Mouse (Mus musculus) neural tube, embryonic 12.5 days (tissue): ENCODE data around the gene Hipk3. TPM values are rescaled to one million over a fixed set of nuclear protein-coding genes. Genes with fewer than 3 reads are reported as not detected.

Experiments used
- ATAC-seq: fragments of 200-750 bp; cut with Nextera tagmentation; 2 replicates; pipeline ENCODE4 v1.8.0; 2017; ENCODE audit warnings: low read depth, mild to moderate bottlenecking, moderate TSS enrichment, moderate library complexity; ENCODE audit not compliant: low FRiP score
- H3K27ac ChIP-seq: fragments of 300-500 bp; sonication (generic); 2 replicates; pipeline ENCODE4 v1.5.1; 2016
- H3K27me3 ChIP-seq: fragments of 300-500 bp; sonication (generic); replicated peaks from 2 replicates; pipeline ENCODE4 v1.6.1; 2016; ENCODE audit warnings: mild to moderate bottlenecking
- H3K36me3 ChIP-seq: fragments of 300-500 bp; sonication (generic); 2 replicates; pipeline ENCODE4 v1.6.1; 2016; ENCODE audit warnings: mild to moderate bottlenecking
- H3K4me1 ChIP-seq: fragments of 300-500 bp; sonication (generic); 2 replicates; pipeline ENCODE4 v1.6.1; 2016
- H3K4me2 ChIP-seq: fragments of 300-500 bp; sonication (generic); replicated peaks from 2 replicates; pipeline ENCODE4 v1.6.1; 2016; ENCODE audit warnings: mild to moderate bottlenecking
- H3K4me3 ChIP-seq: fragments of 300-500 bp; sonication (generic); 2 replicates; pipeline ENCODE4 v1.5.1; 2016
- H3K9ac ChIP-seq: fragments of 300-500 bp; sonication (generic); 2 replicates; pipeline ENCODE4 v1.6.1; 2016; ENCODE audit warnings: mild to moderate bottlenecking
- H3K9me3 ChIP-seq: fragments of 300-500 bp; sonication (generic); 2 replicates; pipeline ENCODE4 v1.6.1; 2016; ENCODE audit warnings: mild to moderate bottlenecking
- WGBS: fragments of 180-500 bp; shearing (Covaris S2); methylation state at CpG from one replicate; pipeline ENCODE4 v1.1.7; 2016; 5-methylcytosine and 5-hydroxymethylcytosine counted together
- polyA plus RNA-seq: library from polyadenylated mRNA; unstranded; fragments of >200 nt; fragmentation: Nextera tagmentation; extraction: Ambion mirVana; gene quantifications from 2 replicates; pipeline ENCODE4 v1.2.1, GENCODE M21; 2016

The Hipk3 gene
- polyA plus RNA-seq, 1 experiment from 2014 or later, result 13.2 TPM

DNA sequence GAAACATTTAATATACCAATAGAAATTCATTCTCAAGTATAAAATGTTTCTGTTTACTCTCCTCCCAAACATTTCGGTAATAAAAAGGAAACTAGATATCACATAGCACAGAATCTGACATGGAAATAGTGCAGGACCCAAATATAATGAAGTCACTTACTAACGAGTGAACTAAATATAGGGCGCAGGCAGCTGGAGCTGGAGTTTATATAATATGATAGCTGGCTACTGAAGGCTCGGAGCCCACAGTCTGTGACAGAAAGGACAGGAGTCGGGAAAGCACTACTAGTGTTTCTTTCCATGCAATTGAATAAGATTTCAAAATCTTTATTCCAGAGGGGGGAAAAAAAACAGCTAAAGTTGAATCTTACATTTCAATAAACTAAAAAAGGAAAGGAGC, 25.8 kb downstream of the Hipk3 start:
- Histone ChIP-seq H3K4me2 (no peak overlapping the region), H3K9me3 (no peaks in the 10 kb centered on the region), H3K4me3 (no peak overlapping the region), H3K27ac (no peak overlapping the region), H3K36me3 (no peaks in the 10 kb centered on the region), H3K4me1 (no peaks in the 10 kb centered on the region), H3K27me3 (no peaks in the 10 kb centered on the region), H3K9ac (no peak overlapping the region)
- no peak for ATAC-seq
- WGBS, result 85% methylated on average over 5 of the region's 5 CpGs

DNA sequence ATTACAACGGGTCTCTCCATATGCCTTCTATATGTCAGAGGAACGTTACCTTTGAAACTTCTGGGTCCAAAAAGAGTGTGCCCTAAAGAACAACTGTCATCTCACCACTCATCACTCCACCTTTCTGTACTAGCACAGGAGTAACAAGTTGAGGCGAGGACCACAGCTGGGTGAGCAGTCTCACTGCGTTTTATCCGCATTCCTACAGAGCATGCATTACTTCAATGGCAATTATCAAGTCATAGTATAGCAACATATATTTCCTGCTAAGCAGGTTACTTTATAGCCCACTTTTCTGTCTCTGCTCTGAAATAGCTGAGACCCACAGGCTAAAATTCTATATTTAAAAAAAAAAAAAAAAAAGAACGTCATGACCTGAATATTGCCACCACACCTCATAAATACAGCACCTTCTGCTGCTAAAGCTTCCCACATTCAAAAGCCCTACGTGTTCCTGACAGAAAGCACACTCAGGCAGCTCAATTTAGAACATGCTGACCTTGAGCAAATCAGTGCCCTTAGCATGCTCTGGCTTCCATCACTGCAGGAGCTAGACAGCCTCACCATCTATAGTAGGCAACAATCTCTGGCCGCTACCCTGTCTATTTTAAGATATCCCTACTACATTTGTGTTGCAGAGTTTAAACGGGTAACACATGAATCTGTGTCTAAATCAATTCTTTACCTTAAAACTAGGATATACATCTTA, 27.2 kb downstream of the Hipk3 start:
- Histone ChIP-seq H3K4me1 (no peaks in the 10 kb centered on the region), H3K4me3 (no peak overlapping the region), H3K9ac (no peak overlapping the region), H3K27me3 (no peaks in the 10 kb centered on the region), H3K27ac (no peak overlapping the region), H3K4me2 (no peak overlapping the region), H3K9me3 (no peaks in the 10 kb centered on the region), H3K36me3 (no peaks in the 10 kb centered on the region)
- ATAC-seq, result no peak
- WGBS, result 87% methylated on average over 9 of the region's 9 CpGs

DNA sequence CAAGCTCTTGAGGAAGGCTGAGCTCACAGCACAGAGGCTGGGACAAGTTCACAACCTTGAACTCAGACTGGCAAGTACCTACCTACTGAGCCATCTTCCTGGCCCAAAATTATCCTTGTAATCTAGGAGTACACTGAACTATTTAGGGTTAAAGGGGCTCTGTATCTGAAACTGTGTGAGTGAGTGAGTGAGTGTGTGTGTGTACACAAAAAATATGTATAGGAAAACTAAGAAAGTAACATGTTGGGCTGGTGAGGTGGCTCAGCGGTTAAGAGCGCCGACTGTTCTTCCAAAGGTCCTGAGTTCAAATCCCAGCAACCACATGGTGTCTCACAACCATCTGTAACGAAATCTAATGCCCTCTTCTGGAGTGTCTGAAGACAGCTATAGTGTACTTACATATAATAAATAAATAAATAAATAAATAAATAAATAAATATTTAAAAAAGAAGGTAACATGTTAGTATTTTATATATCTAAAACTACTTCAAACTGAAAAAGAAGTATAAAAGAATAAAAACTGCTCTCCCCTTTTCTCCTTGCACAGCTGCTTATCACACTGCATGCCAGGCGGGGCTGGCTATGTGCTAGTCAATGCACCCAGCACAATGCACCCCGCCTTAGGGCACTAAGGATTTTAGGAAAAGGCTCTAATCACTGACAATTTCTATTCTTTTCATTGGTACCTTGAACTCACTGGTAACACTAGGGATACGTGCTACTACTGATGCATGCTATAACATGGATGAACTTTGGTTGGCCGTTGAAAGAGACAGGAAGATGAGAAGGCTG, 28.4 kb downstream of the Hipk3 start:
- WGBS, result 96% methylated on average over 8 of the region's 8 CpGs
- Histone ChIP-seq H3K4me2 (no peak overlapping the region), H3K9me3 (no peaks in the 10 kb centered on the region), H3K4me1 (no peaks in the 10 kb centered on the region), H3K36me3 (no peaks in the 10 kb centered on the region), H3K4me3 (no peak overlapping the region), H3K27ac (no peak overlapping the region), H3K27me3 (no peaks in the 10 kb centered on the region), H3K9ac (no peak overlapping the region)
- ATAC-seq, result no peak

DNA sequence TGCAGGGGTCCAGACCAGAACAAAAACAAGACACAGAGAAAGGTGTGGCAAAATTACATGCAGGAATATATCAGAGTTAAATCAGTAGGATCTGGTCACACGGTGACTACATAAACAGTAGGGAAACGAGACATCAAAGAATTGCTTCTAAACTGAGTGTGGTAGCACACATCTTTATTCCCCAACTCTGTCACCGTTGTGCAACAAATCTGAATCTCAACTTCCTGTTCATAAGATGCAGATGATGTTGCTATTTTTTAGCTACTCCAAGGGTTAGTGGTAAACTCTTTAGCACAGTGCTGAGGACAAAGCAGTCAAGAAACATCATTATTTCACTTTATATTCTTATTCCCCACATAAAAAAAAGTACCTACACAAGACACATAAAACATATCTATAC, 34.2 kb downstream of the Hipk3 start:
- no peak overlapping the region for H3K4me2 ChIP-seq
- H3K27ac ChIP-seq, result no peak overlapping the region
- H3K4me1 ChIP-seq, result no peaks in the 10 kb centered on the region
- H3K27me3 ChIP-seq, result no peaks in the 10 kb centered on the region
- H3K36me3 ChIP-seq, result no peaks in the 10 kb centered on the region
- WGBS, result 66% methylated on average over 3 of the region's 3 CpGs
- no peaks in the 10 kb centered on the region for H3K9me3 ChIP-seq
- H3K4me3 ChIP-seq, result no peak overlapping the region
- no peak overlapping the region for H3K9ac ChIP-seq
- no peak for ATAC-seq

DNA sequence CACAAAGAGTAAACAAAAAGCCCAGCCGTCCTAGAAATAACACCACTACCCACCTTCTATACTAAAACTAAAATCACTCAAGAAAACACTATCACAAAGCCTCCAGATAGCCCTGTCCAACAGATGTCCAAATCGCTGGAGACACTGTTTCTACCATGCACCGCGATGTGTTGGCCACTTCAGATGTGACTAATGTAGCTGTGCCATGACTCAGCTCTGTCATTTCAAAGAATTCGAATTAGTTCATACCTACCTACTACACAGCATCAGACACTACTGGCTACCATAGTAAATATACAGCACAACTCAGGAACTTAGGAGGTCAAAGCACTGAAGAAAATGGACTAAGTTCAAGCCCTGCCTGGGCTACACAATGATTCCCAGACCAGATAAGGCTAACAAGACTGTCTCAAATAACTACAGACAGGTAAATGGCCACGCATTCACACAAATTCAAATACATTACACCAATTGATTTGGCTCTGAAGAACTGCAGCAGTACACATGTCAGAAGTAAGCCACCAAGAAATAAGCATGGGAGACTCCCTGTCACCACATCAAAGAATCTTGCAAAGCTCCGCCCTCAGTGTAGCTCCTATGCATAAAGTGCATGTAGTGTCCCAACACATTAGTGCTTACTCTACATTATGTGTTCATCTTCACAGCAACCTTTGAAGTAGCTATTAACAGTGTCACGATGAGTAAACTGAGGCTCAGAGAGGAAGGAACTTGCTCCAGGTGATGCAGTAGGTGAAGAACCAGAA, 35.5 kb downstream of the Hipk3 start:
- no peaks in the 10 kb centered on the region for H3K4me1 ChIP-seq
- no peak for ATAC-seq
- no peaks in the 10 kb centered on the region for H3K27me3 ChIP-seq
- no peaks in the 10 kb centered on the region for H3K36me3 ChIP-seq
- H3K4me3 ChIP-seq, result no peak overlapping the region
- WGBS, result 89% methylated on average over 8 of the region's 8 CpGs
- no peak overlapping the region for H3K4me2 ChIP-seq
- no peaks in the 10 kb centered on the region for H3K9me3 ChIP-seq
- H3K9ac ChIP-seq, result no peak overlapping the region
- H3K27ac ChIP-seq, result no peak overlapping the region

DNA sequence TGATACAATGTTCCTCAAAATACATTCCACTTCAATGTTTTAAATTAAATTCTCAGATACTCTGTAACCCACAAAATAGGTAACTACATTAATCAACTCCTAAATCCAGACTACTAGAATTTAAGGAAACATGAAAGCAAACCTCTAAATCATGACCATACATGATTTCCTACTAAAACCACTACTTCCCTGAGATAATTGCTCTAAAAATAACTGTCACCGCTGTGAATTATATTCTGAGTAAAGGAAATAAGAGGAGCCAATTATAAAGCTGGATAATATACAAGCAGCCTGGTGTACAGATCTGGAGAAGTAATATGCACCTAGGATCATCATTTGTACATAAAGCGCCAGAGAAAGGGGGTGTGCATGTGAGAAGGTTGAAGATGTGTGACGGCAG, 37.1 kb downstream of the Hipk3 start:
- H3K9ac ChIP-seq, result no peak overlapping the region

DNA sequence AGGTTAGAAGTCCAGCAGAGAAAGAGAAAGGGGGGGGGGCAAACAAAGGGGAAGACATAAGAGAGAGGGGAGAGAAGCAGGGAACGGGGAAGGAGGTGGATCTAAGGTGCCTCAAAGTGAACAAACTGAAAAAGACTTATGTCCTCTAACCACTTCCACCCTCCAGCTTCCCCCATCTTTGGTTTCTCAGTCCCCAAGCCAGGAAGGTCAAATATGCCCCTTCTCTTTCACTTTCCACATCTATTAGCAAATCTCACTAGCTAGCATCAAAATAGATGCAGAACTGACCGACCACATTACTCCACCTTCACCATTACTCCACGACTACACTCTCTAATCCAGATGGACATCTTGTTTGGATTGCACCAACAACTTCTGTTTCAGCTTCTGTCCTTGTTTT, 43.6 kb downstream of the Hipk3 start:
- Histone ChIP-seq H3K4me1 (no peaks in the 10 kb centered on the region), H3K9me3 (no peaks in the 10 kb centered on the region), H3K36me3 (no peaks in the 10 kb centered on the region), H3K4me3 (no peak overlapping the region), H3K4me2 (no peak overlapping the region), H3K27me3 (no peaks in the 10 kb centered on the region), H3K27ac (no peak overlapping the region), H3K9ac (no peak overlapping the region)
- WGBS, result 87% methylated on average over 3 of the region's 3 CpGs
- ATAC-seq, result no peak

More for the DNA sequence above, 37.1 kb downstream of the Hipk3 start:
- H3K4me3 ChIP-seq, result no peak overlapping the region
- no peak overlapping the region for H3K27ac ChIP-seq
- no peaks in the 10 kb centered on the region for H3K36me3 ChIP-seq
- WGBS, result 89% methylated on average over 3 of the region's 3 CpGs
- ATAC-seq, result no peak
- H3K9me3 ChIP-seq, result no peaks in the 10 kb centered on the region
- H3K27me3 ChIP-seq, result no peaks in the 10 kb centered on the region
- no peak overlapping the region for H3K4me2 ChIP-seq
- no peaks in the 10 kb centered on the region for H3K4me1 ChIP-seq

DNA sequence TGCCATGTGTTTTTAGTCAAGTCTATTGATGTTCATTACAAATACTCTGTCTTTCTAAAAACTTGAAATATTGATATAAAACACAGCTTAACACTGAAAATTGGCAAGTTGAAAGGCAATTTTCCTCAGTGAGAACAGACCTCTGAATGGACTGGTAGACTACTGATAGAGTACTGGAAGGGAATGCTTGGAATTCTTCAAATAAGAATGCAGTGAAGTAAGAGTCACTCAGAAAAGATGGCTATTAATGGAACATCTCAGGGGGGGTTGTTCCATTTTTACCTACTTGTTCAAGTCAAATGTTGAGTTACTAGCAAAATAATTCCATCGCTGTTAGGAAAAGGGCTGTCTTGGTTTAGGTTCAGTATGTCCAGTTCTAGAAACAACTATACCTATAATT, 45.1 kb downstream of the Hipk3 start:
- no peak overlapping the region for H3K9ac ChIP-seq

DNA sequence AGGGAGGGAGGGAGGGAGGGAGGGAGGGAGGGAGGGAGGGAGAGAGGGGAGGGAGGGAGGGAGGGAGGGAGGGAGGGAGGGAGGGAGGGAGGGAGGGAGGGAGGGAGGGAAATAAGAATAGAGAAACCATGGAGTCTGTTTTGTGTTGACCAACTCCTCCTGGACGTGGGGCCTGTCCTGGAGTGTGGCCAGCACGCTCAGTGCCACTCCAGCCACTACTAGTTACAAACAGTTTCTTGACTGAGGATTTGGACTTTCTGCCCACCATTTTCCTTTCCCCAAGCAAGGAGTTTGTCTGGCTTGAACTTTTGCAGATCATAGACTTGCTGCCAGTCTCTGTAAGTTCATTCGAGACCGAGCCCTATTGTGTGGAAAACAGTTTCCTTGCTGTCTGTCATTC, 46.0 kb downstream of the Hipk3 start:
- no peak overlapping the region for H3K27ac ChIP-seq
- no peaks in the 10 kb centered on the region for H3K9me3 ChIP-seq
- H3K36me3 ChIP-seq, result no peaks in the 10 kb centered on the region
- H3K9ac ChIP-seq, result no peak overlapping the region
- H3K4me2 ChIP-seq, result no peak overlapping the region
- H3K4me3 ChIP-seq, result no peak overlapping the region
- no peaks in the 10 kb centered on the region for H3K4me1 ChIP-seq
- 77% methylated on average over 4 of the region's 4 CpGs for WGBS
- H3K27me3 ChIP-seq, result no peaks in the 10 kb centered on the region
- no peak for ATAC-seq

More for the DNA sequence above, 45.1 kb downstream of the Hipk3 start:
- WGBS, result 98% methylated on average over 1 of the region's 1 CpGs
- no peak for ATAC-seq
- Histone ChIP-seq H3K27me3 (no peaks in the 10 kb centered on the region), H3K27ac (no peak overlapping the region), H3K9me3 (no peaks in the 10 kb centered on the region), H3K4me1 (no peaks in the 10 kb centered on the region), H3K4me3 (no peak overlapping the region), H3K36me3 (no peaks in the 10 kb centered on the region), H3K4me2 (no peak overlapping the region)

DNA sequence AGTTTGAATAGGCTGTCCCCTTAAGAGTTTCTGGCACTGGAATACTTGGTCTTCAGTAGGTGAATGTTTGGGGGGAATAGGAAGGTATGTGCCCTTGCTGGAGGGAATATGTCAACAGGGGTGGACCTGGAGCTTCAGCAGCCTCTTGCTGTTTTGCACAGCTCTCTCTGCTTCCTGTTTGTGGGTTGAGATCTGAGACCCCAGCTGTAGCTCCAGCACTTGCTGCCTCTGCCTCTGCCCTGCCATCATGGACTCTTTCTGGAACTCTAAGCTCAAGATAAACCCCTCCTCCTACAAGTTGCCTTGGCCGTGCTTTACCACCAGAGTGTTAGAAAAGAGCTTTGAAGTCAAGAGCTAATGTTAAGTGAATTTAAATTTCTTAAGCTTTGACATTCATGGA, 48.2 kb downstream of the Hipk3 start:
- Histone ChIP-seq H3K27me3 (no peaks in the 10 kb centered on the region), H3K27ac (no peak overlapping the region), H3K36me3 (no peaks in the 10 kb centered on the region), H3K9ac (no peak overlapping the region), H3K4me3 (no peak overlapping the region), H3K9me3 (no peaks in the 10 kb centered on the region), H3K4me1 (no peaks in the 10 kb centered on the region), H3K4me2 (no peak overlapping the region)
- ATAC-seq, result no peak
- 65% methylated on average over 1 of the region's 1 CpGs for WGBS

DNA sequence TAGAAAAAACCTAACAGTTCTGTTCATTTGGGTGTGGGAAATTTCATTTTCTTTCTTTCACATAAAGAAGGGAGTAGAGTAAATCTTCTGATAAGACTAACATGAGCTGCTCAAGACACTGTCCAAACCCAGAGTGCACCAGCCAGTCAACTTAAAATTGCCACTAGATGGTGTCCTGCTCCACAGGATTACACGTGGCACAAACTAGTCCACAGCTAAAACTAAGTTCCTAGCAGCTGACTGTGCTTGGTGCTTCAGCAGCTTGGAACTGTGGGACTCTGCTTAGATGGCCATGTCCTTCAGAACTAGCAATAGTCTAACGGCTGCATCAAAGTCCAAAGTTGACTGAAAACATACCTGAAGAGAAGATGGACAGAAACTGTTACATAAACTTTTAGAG, 49.5 kb downstream of the Hipk3 start:
- ATAC-seq, result 0 out of 2 replicates have a peak, but pooled peaks have one; percentile 44
- 45% methylated on average over 2 of the region's 2 CpGs for WGBS
- H3K27me3 ChIP-seq, result no peaks in the 10 kb centered on the region
- no peaks in the 10 kb centered on the region for H3K9me3 ChIP-seq
- no peak overlapping the region for H3K9ac ChIP-seq
- no peak overlapping the region for H3K4me3 ChIP-seq
- no peaks in the 10 kb centered on the region; the same call in 1 of the 2 replicates for H3K36me3 ChIP-seq
- H3K4me1 ChIP-seq, result no peaks in the 10 kb centered on the region
- H3K4me2 ChIP-seq, result no peak overlapping the region
- H3K27ac ChIP-seq, result no peak overlapping the region

DNA sequence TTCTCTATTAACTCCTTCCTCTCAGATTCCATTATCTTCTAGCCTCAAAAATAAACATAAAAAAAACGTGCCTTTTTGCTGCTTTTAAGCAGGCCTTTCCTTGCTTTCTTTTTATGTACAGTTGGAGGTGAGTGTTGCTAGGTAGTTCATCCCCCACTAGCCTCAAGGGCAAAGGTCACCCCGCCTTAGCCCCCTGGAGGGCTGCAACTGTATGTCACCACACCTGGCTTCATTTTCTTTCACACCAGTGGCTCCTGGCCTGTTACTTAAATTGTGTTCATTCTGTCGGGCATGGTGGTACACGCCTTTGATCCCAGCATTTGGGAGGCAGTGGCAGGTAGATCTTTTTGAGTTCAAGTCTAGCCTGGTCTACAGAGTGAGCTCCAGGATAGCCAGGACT, 51.9 kb downstream of the Hipk3 start:
- Histone ChIP-seq H3K4me1 (no peaks in the 10 kb centered on the region), H3K27me3 (no peaks in the 10 kb centered on the region), H3K9me3 (no peaks in the 10 kb centered on the region), H3K4me3 (no peak overlapping the region), H3K27ac (no peak overlapping the region), H3K4me2 (no peak overlapping the region), H3K9ac (no peak overlapping the region), H3K36me3 (peaks cover 11% of the 10 kb centered on the region)
- ATAC-seq, result no peak
- 75% methylated on average over 4 of the region's 4 CpGs for WGBS
